Mouse (Mus musculus) testis, adult 2 months (tissue): Measurements from ENCODE around the gene Gpbp1l1.

Source experiments
- CTCF ChIP-seq: fragments of 200-500 bp; IDR thresholded peaks from 2 replicates; pipeline ENCODE4 v1.5.1; 2012; ENCODE audit warnings: low read depth, mild to moderate bottlenecking, inconsistent platforms, low read length, moderate library complexity; ENCODE audit not compliant: control insufficient read depth, insufficient read depth, insufficient replicate concordance
- POLR2A ChIP-seq: fragments of 200-500 bp; IDR thresholded peaks from 2 replicates; pipeline ENCODE4 v1.6.1; 2012; ENCODE audit warnings: low read depth, mild to moderate bottlenecking, inconsistent platforms, low read length, moderate library complexity; ENCODE audit not compliant: control insufficient read depth

GRCm38 (mm10) chr4:116615237-116615636 is 57.8 kb downstream of the Gpbp1l1 start:
- TF ChIP-seq CTCF: no peak
- no peak for TF ChIP-seq POLR2A
